Mouse (Mus musculus) liver, embryonic 14.5 days (tissue): ENCODE data around the gene Prkar2b. TPM values are rescaled to one million over a fixed set of nuclear protein-coding genes. Genes with fewer than 3 reads are reported as not detected.

ENCODE experiments used
- ATAC-seq: fragments of 200-750 bp; cut with Nextera tagmentation; 2 replicates; pipeline ENCODE4 v1.8.0; 2017; ENCODE audit warnings: moderate number of reproducible peaks, mild to moderate bottlenecking, moderate library complexity; ENCODE audit not compliant: insufficient read depth
- DNase-seq, 3 experiments: peaks; one replicate each; pipeline ENCODE4 v3.0.0-alpha.2; 2012 to 2013; ENCODE audit warnings: low read depth in 3 of 3, low spot score in 3 of 3
- H3K27ac ChIP-seq: fragments of 300-500 bp; sonication (generic); 2 replicates; pipeline ENCODE4 v1.5.1; 2014; ENCODE audit warnings: moderate library complexity, mild to moderate bottlenecking, control low read depth, inconsistent platforms
- H3K27me3 ChIP-seq: fragments of 300-500 bp; sonication (generic); 2 replicates; pipeline ENCODE4 v1.6.1; 2014; ENCODE audit warnings: mild to moderate bottlenecking, low read length, moderate library complexity; ENCODE audit not compliant: control insufficient read depth, insufficient read depth
- H3K36me3 ChIP-seq: fragments of 300-500 bp; sonication (generic); replicated peaks from 2 replicates; pipeline ENCODE4 v1.6.1; 2014; ENCODE audit warnings: low read depth; ENCODE audit not compliant: control insufficient read depth, insufficient read depth
- H3K4me1 ChIP-seq, 2 experiments: fragments of 200-500 bp in 1 of 2; fragments of 300-500 bp in 1 of 2; sonication (generic) in 1 of 2; replicated peaks; 2 replicates each; pipeline ENCODE4 v1.6.1; 2012 to 2014; ENCODE audit warnings: antibody characterized with exemption in 1 of 2, inconsistent platforms in 1 of 2, low read length in 1 of 2; ENCODE audit not compliant: control insufficient read depth in 2 of 2, insufficient read depth in 2 of 2
- H3K4me2 ChIP-seq: fragments of 300-500 bp; sonication (generic); 2 replicates; pipeline ENCODE4 v1.6.1; 2014; ENCODE audit warnings: low read depth, mild to moderate bottlenecking, control low read depth, moderate library complexity
- H3K4me3 ChIP-seq, 2 experiments: fragments of 200-500 bp in 1 of 2; fragments of 300-500 bp in 1 of 2; sonication (generic) in 1 of 2; 2 replicates each; pipeline ENCODE4 v1.5.1; 2012 to 2014; ENCODE audit warnings: low read depth in 2 of 2, low read length in 2 of 2, mild to moderate bottlenecking in 2 of 2, control low read depth in 1 of 2, inconsistent platforms in 1 of 2, moderate library complexity in 1 of 2; ENCODE audit not compliant: insufficient read depth in 1 of 2
- H3K9ac ChIP-seq: fragments of 300-500 bp; sonication (generic); replicated peaks from 2 replicates; pipeline ENCODE4 v1.6.1; 2014; ENCODE audit warnings: mild to moderate bottlenecking, control low read depth, moderate library complexity
- H3K9me3 ChIP-seq: fragments of 300-500 bp; sonication (generic); 2 replicates; pipeline ENCODE4 v1.6.1; 2016; ENCODE audit warnings: low read length, mixed read lengths; ENCODE audit not compliant: control insufficient read depth
- CTCF ChIP-seq: IDR thresholded peaks from 2 replicates; pipeline ENCODE4 v1.5.1; 2016; ENCODE audit warnings: antibody characterized with exemption, low read depth, control low read depth
- EP300 ChIP-seq: IDR thresholded peaks from 2 replicates; pipeline ENCODE4 v1.6.1; 2016; ENCODE audit warnings: antibody characterized with exemption, low read depth
- WGBS: fragments of 180-500 bp; shearing (Covaris S2); extraction: QIAGEN DNeasy Blood & Tissue Kit; methylation state at CpG from one replicate; pipeline ENCODE4 v1.1.7; 2014; ENCODE audit not compliant: insufficient replicate concordance; 5-methylcytosine and 5-hydroxymethylcytosine counted together
- polyA plus RNA-seq, 2 experiments: library from polyadenylated mRNA; depleted of rRNA in 1 of 2; stranded (reverse) in 1 of 2; unstranded in 1 of 2; fragments of >200 nt; fragmentation: Nextera tagmentation in 1 of 2; extraction: Ambion mirVana in 1 of 2; gene quantifications; 2 replicates each; pipeline versions ENCODE4 v1.2.1 to v1.2.3; 2012 to 2014

Gene Prkar2b
- polyA plus RNA-seq (2012; rRNA removed) (26.3 and 41.3 TPM in 2 replicates), polyA plus RNA-seq (2014; fragmentation: Nextera tagmentation; extraction: Ambion mirVana) (89.6 and 101 TPM in 2 replicates)

DNA sequence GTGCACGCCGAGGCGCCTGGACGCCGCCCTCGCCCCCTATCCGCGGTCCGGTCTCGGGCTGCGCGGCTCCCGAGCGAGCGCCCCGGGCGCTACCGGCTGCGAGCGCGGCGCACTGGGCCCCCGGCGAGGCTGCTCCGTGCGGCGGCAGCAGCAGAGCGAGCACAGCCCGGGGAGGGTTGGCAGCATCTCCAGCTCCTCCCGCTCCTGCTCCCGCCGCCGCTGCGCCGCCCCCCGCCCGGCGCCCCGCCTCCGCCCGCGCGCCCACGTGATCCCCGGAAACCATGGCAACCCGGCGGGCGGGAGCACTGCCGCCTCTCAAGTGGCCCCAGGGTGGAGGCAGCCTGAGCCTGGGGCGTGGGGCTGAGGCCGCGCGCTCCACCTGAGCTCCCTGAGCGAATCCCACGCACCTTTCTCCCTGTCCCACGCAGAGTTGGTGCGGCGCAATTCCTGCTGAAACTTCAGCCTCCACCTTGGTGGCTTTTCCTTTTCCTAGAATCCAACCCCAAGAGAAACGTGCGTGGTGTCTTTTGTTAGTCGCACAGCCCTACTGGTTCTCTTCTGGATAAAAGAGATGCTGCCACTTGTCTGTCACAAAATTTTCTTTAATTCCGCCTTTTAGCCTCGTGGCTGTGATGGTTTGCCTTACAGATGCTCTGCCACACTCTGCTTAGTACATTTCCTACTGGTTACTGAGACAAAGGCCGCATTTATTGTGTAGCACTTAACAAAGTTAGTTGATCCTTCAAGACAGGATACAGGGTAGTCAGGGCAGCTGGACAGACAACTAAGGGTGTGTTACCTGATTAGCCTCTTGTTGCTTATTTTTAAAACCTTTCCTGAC, at the start of gene Prkar2b:
Gene Prkar2b, minus strand, starts transcription at position 207 of the 841 bp plus-strand sequence.
- Histone ChIP-seq H3K27ac (peak within 1 kb of the TSS; percentile 93), H3K4me3 (peak within 1 kb of the TSS; percentile 83 to 91), H3K4me2 (peak within 1 kb of the TSS; percentile 98), H3K9me3 (no peaks in the 10 kb centered on the region), H3K36me3 (peaks cover 10% of the 10 kb centered on the region), H3K9ac (peak within 1 kb of the TSS; percentile 99), H3K4me1 (peaks cover 32 to 33% of the 10 kb centered on the region in 2 experiments), H3K27me3 (no peaks in the 10 kb centered on the region)
- WGBS = under 1% methylated on average over 62 of the region's 64 CpGs
- TF ChIP-seq CTCF = no peak
- no peak for TF ChIP-seq EP300
- DNase-seq = peak; percentile 88 to 91 (median 90)
- peak; percentile 93 for ATAC-seq

DNA sequence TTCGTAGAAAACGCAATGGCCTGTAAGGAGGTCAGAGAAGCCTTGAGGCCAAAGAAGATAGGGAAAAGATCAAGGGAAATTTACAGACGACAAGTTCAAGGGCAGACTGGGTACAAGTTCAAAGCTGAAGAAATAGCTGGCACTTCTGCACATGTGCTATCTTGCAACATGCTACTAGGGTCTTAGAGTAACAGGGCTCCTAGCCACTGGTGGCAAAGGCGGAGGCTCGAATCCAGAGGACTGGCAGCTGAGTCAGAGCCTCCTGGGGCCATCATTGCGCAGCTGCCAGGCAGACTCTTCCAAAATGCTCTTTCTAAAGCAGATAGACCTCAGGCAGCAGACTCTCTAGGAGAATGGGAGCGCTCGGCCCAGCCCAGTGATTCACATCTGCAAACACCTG, 48.1 kb upstream of the Prkar2b start:
- no peak for DNase-seq
- no peaks in the 10 kb centered on the region for H3K9me3 ChIP-seq
- no peak for ATAC-seq
- peak overlapping the region; percentile 98 for H3K27ac ChIP-seq
- H3K9ac ChIP-seq = no peak overlapping the region
- peaks cover 80 to 91% of the 10 kb centered on the region in 2 experiments for H3K4me1 ChIP-seq
- no peaks in the 10 kb centered on the region for H3K27me3 ChIP-seq
- no peak overlapping the region for H3K4me3 ChIP-seq
- peaks cover 27% of the 10 kb centered on the region for H3K36me3 ChIP-seq
- no peak for TF ChIP-seq CTCF
- no peak for TF ChIP-seq EP300
- no peak overlapping the region for H3K4me2 ChIP-seq
- WGBS = 84% methylated on average over 8 of the region's 8 CpGs

DNA sequence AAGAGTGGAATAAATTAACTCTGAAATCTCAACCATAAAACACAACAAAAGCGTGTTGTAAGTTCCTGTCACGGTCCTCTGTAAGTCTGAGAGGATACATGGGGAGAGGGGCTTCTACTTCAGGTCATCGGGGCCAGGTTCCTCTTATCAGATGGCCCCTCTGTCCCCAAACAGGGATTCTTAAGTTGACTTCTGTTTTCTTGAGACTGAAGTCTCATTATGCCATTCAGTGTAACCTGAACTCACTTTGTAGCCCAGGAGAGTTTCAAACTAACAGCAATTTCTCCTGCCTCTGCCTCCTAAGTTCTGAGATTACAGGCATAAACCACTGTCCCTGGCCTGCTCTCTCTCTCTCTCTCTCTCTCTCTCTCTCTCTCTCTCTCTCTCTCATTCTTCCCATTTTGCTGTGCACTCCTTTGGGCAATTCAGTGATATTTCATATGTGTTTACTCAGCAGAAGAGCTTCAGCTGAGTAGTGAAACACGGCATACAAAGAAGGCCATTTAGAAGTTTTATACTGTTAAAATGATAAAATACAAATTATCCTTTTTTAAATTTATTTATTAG, 43.9 kb upstream of the Prkar2b start:
- peak overlapping the region in 1 of 2 experiments; percentile 26; a peak in 2 of 4 replicates for H3K4me3 ChIP-seq
- peaks cover 41% of the 10 kb centered on the region for H3K36me3 ChIP-seq
- ATAC-seq (peak; percentile 1; the same call in 1 of the 2 replicates), DNase-seq (no peak)
- peak overlapping the region; percentile 86 for H3K4me2 ChIP-seq
- peak overlapping the region; percentile 82 for H3K9ac ChIP-seq
- no peaks in the 10 kb centered on the region for H3K9me3 ChIP-seq
- TF ChIP-seq EP300 (no peak), CTCF (no peak)
- H3K4me1 ChIP-seq = peaks cover 84 to 85% of the 10 kb centered on the region in 2 experiments
- peak overlapping the region; percentile 96 for H3K27ac ChIP-seq
- no peaks in the 10 kb centered on the region for H3K27me3 ChIP-seq
- 29% methylated on average over 4 of the region's 4 CpGs for WGBS

DNA sequence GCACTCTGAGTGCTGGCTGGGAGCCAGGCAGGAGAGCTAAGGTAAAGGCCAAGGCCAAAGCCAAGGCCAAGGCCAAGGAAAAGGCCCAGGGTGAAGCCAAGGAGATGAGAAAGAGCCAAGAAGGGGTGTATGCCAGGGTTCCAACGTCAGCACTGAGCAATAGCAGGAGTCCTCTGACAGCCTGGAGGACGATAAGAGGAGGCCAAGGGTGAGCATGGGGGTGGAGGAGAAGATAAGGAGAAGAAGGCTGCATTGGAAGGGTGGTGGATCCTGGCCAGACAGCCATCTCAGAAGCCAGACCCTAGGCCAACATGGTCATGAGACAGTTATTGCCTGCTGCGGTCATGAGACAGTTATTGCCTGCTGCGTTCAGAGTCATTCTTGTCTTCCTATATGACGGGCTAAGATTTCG, 43.4 kb upstream of the Prkar2b start:
- Histone ChIP-seq H3K9ac (peak overlapping the region; percentile 82), H3K4me2 (peak overlapping the region; percentile 86), H3K36me3 (peaks cover 35% of the 10 kb centered on the region), H3K4me3 (peak overlapping the region in 1 of 2 experiments; percentile 31; a peak in 2 of 4 replicates), H3K4me1 (peaks cover 78 to 79% of the 10 kb centered on the region in 2 experiments), H3K9me3 (no peaks in the 10 kb centered on the region), H3K27me3 (no peaks in the 10 kb centered on the region), H3K27ac (peak overlapping the region; percentile 96)
- peak; percentile 91 to 93 (median 93) for DNase-seq
- TF ChIP-seq CTCF = no peak
- TF ChIP-seq EP300 = peak; percentile 99
- WGBS = 9% methylated on average over 6 of the region's 6 CpGs
- ATAC-seq = peak; percentile 100

DNA sequence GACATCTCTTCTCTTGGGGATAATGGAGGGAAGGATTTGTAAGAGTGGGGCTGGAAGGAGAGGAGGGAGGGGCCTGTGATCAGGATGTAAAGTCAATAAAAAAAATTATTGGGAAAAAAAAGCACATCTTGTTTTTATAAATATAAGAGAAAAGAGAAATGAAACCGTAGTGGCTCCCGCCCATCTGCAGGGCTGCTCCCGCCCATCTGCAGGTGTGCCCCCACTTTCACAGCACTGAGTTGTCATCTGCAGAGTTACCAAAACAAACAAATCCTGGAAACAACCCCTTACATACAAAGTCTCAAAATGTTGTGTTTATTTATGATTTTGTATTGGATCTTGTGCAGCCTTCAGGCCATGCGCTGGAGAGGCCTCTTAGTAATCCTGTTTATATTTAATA, 40.2 kb upstream of the Prkar2b start:
- DNase-seq = no peak
- Histone ChIP-seq H3K4me1 (peaks cover 51 to 55% of the 10 kb centered on the region in 2 experiments), H3K27ac (peak overlapping the region; percentile 60), H3K27me3 (no peaks in the 10 kb centered on the region), H3K9me3 (no peaks in the 10 kb centered on the region), H3K9ac (peak overlapping the region; percentile 23), H3K4me2 (peak overlapping the region; percentile 42), H3K36me3 (peaks cover 42% of the 10 kb centered on the region), H3K4me3 (no peak overlapping the region)
- ATAC-seq = no peak
- TF ChIP-seq EP300 (0 out of 2 replicates have a peak, but pooled peaks have one; percentile 16), CTCF (no peak)
- 84% methylated on average over 4 of the region's 4 CpGs for WGBS
